In the genomic region with DNA sequence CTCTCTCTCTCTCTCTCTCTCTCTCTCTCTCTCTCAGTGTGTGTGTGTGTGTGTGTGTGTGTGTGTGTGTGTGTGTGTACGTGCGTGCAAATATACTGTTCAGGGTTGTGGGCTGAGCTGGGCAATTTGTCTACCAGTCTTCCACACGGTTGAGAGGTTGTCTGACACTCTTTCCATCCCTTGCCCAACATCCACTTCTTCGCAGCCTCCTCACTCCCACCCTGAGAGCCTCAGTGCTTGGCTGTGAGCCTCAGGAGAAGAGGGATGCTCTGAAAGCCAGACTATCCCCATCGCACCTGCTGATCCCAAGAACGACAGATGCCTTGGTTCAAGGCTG, we compare ENCODE assay signal across 19 mouse cellular contexts. TPM values are rescaled to one million over a fixed set of nuclear protein-coding genes. Genes with fewer than 3 reads are reported as not detected.
A peak's percentile ranks its signal among the peaks of the same experiment; 100 is the strongest.
DNase-seq lines count a peak whose midpoint lies in the region; ATAC-seq and TF ChIP-seq lines count a peak whose summit lies in the region.
"Had no signal": no experiment of that assay in that cellular context is flagged by ENCODE, and none has a peak within 500 bp of the region (broad histone marks: within the 10 kb centered on the region; RNA-seq: fewer than 3 reads in every experiment).

No protein-coding gene starts in this region.

- TF ChIP-seq CTCF in E14TG2a.4 (conservative IDR thresholded peaks at IDR 0.05; ENCODE audit: low read length) = peak; percentile 24; the same call in 1 of the 2 replicates
- TF ChIP-seq CTCF in hindbrain, postnatal 0 days (IDR thresholded peaks at IDR 0.05; ENCODE audit: low read depth) = no peak

- no peaks in the 10 kb centered on the region for H3K36me3 ChIP-seq in E14TG2a.4 (ENCODE audit: insufficient read depth, low read length)
- H3K36me3 ChIP-seq in forebrain, embryonic 14.5 days (ENCODE audit: control insufficient read depth, insufficient read depth, low read length) = no peaks in the 10 kb centered on the region
- H3K36me3 ChIP-seq in hindbrain, postnatal 0 days (ENCODE audit: insufficient read depth, low read length) = no peaks in the 10 kb centered on the region
- no peaks in the 10 kb centered on the region for H3K36me3 ChIP-seq in kidney, embryonic 15.5 days
- H3K36me3 ChIP-seq: limb, embryonic 12.5 days had no signal

- no peaks in the 10 kb centered on the region for H3K27me3 ChIP-seq in E14TG2a.4 (ENCODE audit: insufficient read depth, low read length)
- no peaks in the 10 kb centered on the region for H3K27me3 ChIP-seq in forebrain, embryonic 14.5 days (replicated peaks; ENCODE audit: control insufficient read depth, insufficient read depth, low read length)
- H3K27me3 ChIP-seq in hindbrain, postnatal 0 days (ENCODE audit: insufficient read depth, low read length) = no peaks in the 10 kb centered on the region
- no peaks in the 10 kb centered on the region for H3K27me3 ChIP-seq in kidney, embryonic 15.5 days

- peaks cover 25% of the 10 kb centered on the region for H3K4me1 ChIP-seq in E14TG2a.4 (replicated peaks; ENCODE audit: low read depth, low read length)
- H3K4me1 ChIP-seq in forebrain, embryonic 14.5 days (ENCODE audit: control insufficient read depth, insufficient read depth, low read length) = no peaks in the 10 kb centered on the region; the same call in 1 of the 2 replicates
- peaks cover 5% of the 10 kb centered on the region for H3K4me1 ChIP-seq in hindbrain, postnatal 0 days (ENCODE audit: insufficient read depth, low read length)
- no peaks in the 10 kb centered on the region for H3K4me1 ChIP-seq in kidney, embryonic 15.5 days
- H3K4me1 ChIP-seq: limb, embryonic 12.5 days had no signal

- H3K9ac ChIP-seq in forebrain, embryonic 14.5 days (ENCODE audit: low read length) = no peak overlapping the region
- no peak overlapping the region for H3K9ac ChIP-seq in hindbrain, postnatal 0 days (replicated peaks; ENCODE audit: low read length)
- H3K9ac ChIP-seq in kidney, embryonic 15.5 days = no peak overlapping the region
- H3K9ac ChIP-seq: limb, embryonic 12.5 days had no signal

- peak; percentile 35; the same call in 1 of the 2 replicates for ATAC-seq in frontal cortex, adult (ENCODE audit: low TSS enrichment)
- peak; percentile 55 for ATAC-seq in forebrain, embryonic 14.5 days
- peak; percentile 44; the same call in 1 of the 2 replicates for ATAC-seq in hindbrain, postnatal 0 days
- no peak for ATAC-seq in kidney, embryonic 15.5 days (replicated peaks; ENCODE audit: low FRiP score)

- WGBS in forebrain, embryonic 14.5 days = 48% methylated on average over 6 of the region's 6 CpGs
- 27% methylated on average over 6 of the region's 6 CpGs for WGBS in hindbrain, postnatal 0 days
- 43% methylated on average over 6 of the region's 6 CpGs for WGBS in kidney, embryonic 15.5 days

- H3K4me3 ChIP-seq in E14TG2a.4 (replicated peaks; ENCODE audit: low read length) = no peak overlapping the region
- no peak overlapping the region for H3K4me3 ChIP-seq in forebrain, embryonic 14.5 days (ENCODE audit: low read depth, low read length)
- H3K4me3 ChIP-seq in hindbrain, postnatal 0 days (ENCODE audit: low read length) = no peak overlapping the region
- H3K4me3 ChIP-seq in kidney, embryonic 15.5 days (replicated peaks) = no peak overlapping the region
- H3K4me3 ChIP-seq: layer of hippocampus, adult 2 months; left cerebral cortex, adult 2 months; limb, embryonic 12.5 days had no signal

- H3K4me2 ChIP-seq in forebrain, embryonic 14.5 days (ENCODE audit: low read length) = no peak overlapping the region
- no peak overlapping the region for H3K4me2 ChIP-seq in hindbrain, postnatal 0 days (ENCODE audit: low read depth, low read length)
- no peak overlapping the region for H3K4me2 ChIP-seq in kidney, embryonic 15.5 days
- H3K4me2 ChIP-seq: limb, embryonic 12.5 days had no signal

- H3K9me3 ChIP-seq in E14TG2a.4 (ENCODE audit: low read length) = no peaks in the 10 kb centered on the region
- H3K9me3 ChIP-seq in forebrain, embryonic 14.5 days (replicated peaks; ENCODE audit: control insufficient read depth, low read length) = no peaks in the 10 kb centered on the region
- H3K9me3 ChIP-seq in hindbrain, postnatal 0 days (ENCODE audit: low read length) = no peaks in the 10 kb centered on the region
- H3K9me3 ChIP-seq in kidney, embryonic 15.5 days (replicated peaks) = no peaks in the 10 kb centered on the region
- H3K9me3 ChIP-seq: limb, embryonic 12.5 days had no signal

- H3K27ac ChIP-seq in forebrain, embryonic 14.5 days (ENCODE audit: low read depth, low read length) = no peak overlapping the region
- H3K27ac ChIP-seq in hindbrain, postnatal 0 days = peak overlapping the region; percentile 32; the same call in 1 of the 2 replicates
- H3K27ac ChIP-seq in kidney, embryonic 15.5 days = no peak overlapping the region
- H3K27ac ChIP-seq: layer of hippocampus, adult 2 months; left cerebral cortex, adult 2 months; limb, embryonic 12.5 days had no signal

- no peak for DNase-seq in frontal cortex, adult 2 months (ENCODE audit: extremely low spot score in 1 of 2, low spot score in 1 of 2)
- DNase-seq in forebrain, embryonic 14.5 days (ENCODE audit: low spot score) = no peak
- DNase-seq in hindbrain, postnatal 0 days (ENCODE audit: low spot score) = no peak
- no peak for DNase-seq in adrenal gland, postnatal 10 days
- no peak for DNase-seq in urinary bladder, postnatal 10 days (ENCODE audit: low spot score)
- DNase-seq: lung, postnatal 4 days; right cerebral cortex, adult 18-20 months; spleen, adult 18-20 months had no signal

RNA-seq across cellular contexts. Expression of a gene that starts 10.6 kb away (rescaled TPM):
- 35.4 and 41.3 TPM in 2 replicates for polyA plus RNA-seq in frontal cortex, adult 2 months (2012; rRNA removed)
- 4.3 and 5.5 TPM in 2 replicates for polyA plus RNA-seq in forebrain, embryonic 14.5 days (2014; fragmentation: Nextera tagmentation; extraction: Ambion mirVana)
- 38.6 and 39.4 TPM in 2 replicates for total RNA-seq in hindbrain, postnatal 0 days (2014; rRNA removed)
- polyA plus RNA-seq in hindbrain, postnatal 0 days (2015; fragmentation: Nextera tagmentation; extraction: Ambion mirVana) = 21.8 and 25.2 TPM in 2 replicates
- under 1 TPM; 0.54 to 0.85 TPM for total RNA-seq in adrenal gland, postnatal 10 days (2021)
- 0.08 TPM in 1 of 2 replicates, not detected in the other for polyA plus RNA-seq in kidney, embryonic 15.5 days (2015; fragmentation: Nextera tagmentation; extraction: Ambion mirVana)
- total RNA-seq: gastrocnemius, postnatal 4 days had no signal
- polyA plus RNA-seq: kidney, embryonic 16.5 days; liver, embryonic 16.5 days had no signal

RNA-seq across cellular contexts. Expression of a gene that starts 20.3 kb away (rescaled TPM):
- 26.0 and 31.8 TPM in 2 replicates for polyA plus RNA-seq in frontal cortex, adult 2 months (2012; rRNA removed)
- polyA plus RNA-seq in forebrain, embryonic 14.5 days (2014; fragmentation: Nextera tagmentation; extraction: Ambion mirVana) = 5.9 and 8.9 TPM in 2 replicates
- total RNA-seq in hindbrain, postnatal 0 days (2014; rRNA removed) = 23.3 and 25.7 TPM in 2 replicates
- 7.9 and 8.6 TPM in 2 replicates for polyA plus RNA-seq in hindbrain, postnatal 0 days (2015; fragmentation: Nextera tagmentation; extraction: Ambion mirVana)
- 1 to 10 TPM in 1 of 2 experiments, under 1 TPM in 1; 0.93 to 1.2 TPM for total RNA-seq in adrenal gland, postnatal 10 days (2021)
- 0.06 and 0.10 TPM in 2 replicates for polyA plus RNA-seq in kidney, embryonic 15.5 days (2015; fragmentation: Nextera tagmentation; extraction: Ambion mirVana)
- total RNA-seq: monocyte, adult 5-6 weeks had no signal
- polyA plus RNA-seq: heart, embryonic 16.5 days; limb, embryonic 12.5 days; liver, embryonic 16.5 days had no signal

RNA-seq across cellular contexts. Expression of a gene that starts 54.0 kb away (rescaled TPM):
- polyA plus RNA-seq in frontal cortex, adult 2 months (2012; rRNA removed) = 76.1 and 78.2 TPM in 2 replicates
- polyA plus RNA-seq in forebrain, embryonic 14.5 days (2014; fragmentation: Nextera tagmentation; extraction: Ambion mirVana) = 47.5 and 57.0 TPM in 2 replicates
- 51.1 and 55.6 TPM in 2 replicates for total RNA-seq in hindbrain, postnatal 0 days (2014; rRNA removed)
- 27.6 and 29.6 TPM in 2 replicates for polyA plus RNA-seq in hindbrain, postnatal 0 days (2015; fragmentation: Nextera tagmentation; extraction: Ambion mirVana)
- total RNA-seq in adrenal gland, postnatal 10 days (2021) = 10 to 100 TPM; 21.0 to 23.7 TPM
- polyA plus RNA-seq in kidney, embryonic 15.5 days (2015; fragmentation: Nextera tagmentation; extraction: Ambion mirVana) = 20.9 and 22.7 TPM in 2 replicates
